Mouse (Mus musculus) liver, adult 2 months (tissue): ENCODE measurements around the gene Moap1.

Source experiments
- CTCF ChIP-seq: fragments of 200-500 bp; IDR thresholded peaks from 2 replicates; pipeline ENCODE4 v1.5.1; 2011; ENCODE audit warnings: low read depth, low read length, control low read depth
- POLR2A ChIP-seq: fragments of 200-500 bp; IDR thresholded peaks from 2 replicates; pipeline ENCODE4 v1.6.1; 2011; ENCODE audit warnings: low read length, control low read depth; ENCODE audit not compliant: insufficient read depth; ENCODE audit errors: extremely low read depth

DNA sequence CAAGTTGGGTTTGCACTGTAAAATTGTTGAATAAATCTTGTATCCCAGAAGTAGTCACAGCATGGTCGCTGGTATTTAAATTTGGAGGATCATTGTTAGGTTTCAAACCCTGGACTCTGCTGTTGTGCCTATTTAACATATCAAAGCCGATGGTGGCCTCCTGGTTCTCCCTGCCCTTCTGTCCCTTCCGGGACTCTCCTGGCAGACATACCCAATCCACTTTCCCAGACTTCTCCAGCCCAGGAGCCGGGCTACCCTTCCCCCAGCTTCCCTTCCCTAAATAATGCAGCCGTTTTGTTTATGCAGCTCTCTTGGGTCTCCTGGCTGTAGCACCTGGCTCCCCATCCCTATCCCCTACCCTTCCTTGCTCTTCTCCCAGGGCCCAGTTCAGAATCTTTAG lies 15.5 kb upstream of the Moap1 start:
- TF ChIP-seq CTCF (no peak), POLR2A (no peak)
